Mouse (Mus musculus) cortical plate, adult 2 months (tissue): ENCODE data around the gene Magix.

Source experiments
- CTCF ChIP-seq: fragments of 200-500 bp; IDR thresholded peaks from 2 replicates; pipeline ENCODE4 v1.5.1; 2011; ENCODE audit warnings: mild to moderate bottlenecking, control low read depth, low read length; ENCODE audit not compliant: insufficient read depth; ENCODE audit errors: extremely low read depth
- POLR2A ChIP-seq: fragments of 200-500 bp; IDR thresholded peaks from 2 replicates; pipeline ENCODE4 v1.6.1; 2011; ENCODE audit warnings: mild to moderate bottlenecking, low read length, control low read depth; ENCODE audit not compliant: insufficient read depth; ENCODE audit errors: extremely low read depth

DNA sequence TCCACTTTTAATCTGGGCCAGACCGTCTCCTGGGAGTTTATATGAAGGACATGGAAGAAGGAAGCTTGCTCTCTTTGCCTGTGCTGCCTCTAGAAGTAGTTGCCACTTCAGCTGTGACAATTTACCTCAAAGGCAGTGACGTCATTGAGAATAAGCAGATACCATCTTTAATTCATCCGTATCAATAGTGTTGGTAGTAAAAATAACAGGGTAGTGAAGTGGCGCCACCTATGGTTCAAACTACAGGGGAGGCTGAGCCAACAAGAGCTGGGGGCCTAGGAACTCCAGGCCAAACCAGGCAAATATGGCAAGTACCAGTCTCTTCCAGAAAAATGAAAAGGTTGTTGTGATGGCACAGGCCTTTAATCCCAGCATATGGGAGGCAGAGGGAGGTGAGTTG is 11.8 kb upstream of the Magix start:
- no peak for TF ChIP-seq POLR2A
- TF ChIP-seq CTCF: peak; percentile 24; the same call in 1 of the 2 replicates
